Mouse (Mus musculus) gastrocnemius, postnatal 25 days (tissue): ENCODE measurements around the gene Olfr134. TPM values are rescaled to one million over a fixed set of nuclear protein-coding genes. Genes with fewer than 3 reads are reported as not detected.
"Not testable (repeated sequence)": the region's sequence is repeated elsewhere in the genome, so short reads cannot be mapped to it uniquely, and the experiment has no call there.

ENCODE experiments used
- DNase-seq: peaks from one replicate; pipeline ENCODE4 v3.0.0; 2022
- long read RNA-seq, 2 experiments: library from polyadenylated mRNA; stranded (forward); transcript quantifications; one replicate each; pipeline ENCODE4 v2.0.0; 2021
- total RNA-seq, 2 experiments: library from RNA; stranded (reverse); gene quantifications; 1 replicate in 1 of 2; 2 replicates in 1 of 2; pipeline ENCODE4 v1.2.3; 2021

Gene Olfr134
- total RNA-seq, result not detected
- long read RNA-seq, experiment 1, result 0 reads
- long read RNA-seq, experiment 2, result 0 reads

- DNase-seq, result no peak
Observed at GRCm38 (mm10) chr17:38171088-38171487, at the start of gene Olfr134. Gene Olfr134, plus strand, starts transcription at chr17:38171388.

- DNase-seq, result not testable (repeated sequence)
Observed at GRCm38 (mm10) chr17:38124199-38124598, 47.0 kb upstream of the Olfr134 start.

GRCm38 (mm10) chr17:38125371-38125770, 45.8 kb upstream of the Olfr134 start:
- DNase-seq, result not testable (repeated sequence)

- DNase-seq, result no peak
Observed at GRCm38 (mm10) chr17:38134426-38134825, 36.8 kb upstream of the Olfr134 start, which contains the start of gene Olfr132. Gene Olfr132, minus strand, starts transcription at chr17:38134526.

DNA sequence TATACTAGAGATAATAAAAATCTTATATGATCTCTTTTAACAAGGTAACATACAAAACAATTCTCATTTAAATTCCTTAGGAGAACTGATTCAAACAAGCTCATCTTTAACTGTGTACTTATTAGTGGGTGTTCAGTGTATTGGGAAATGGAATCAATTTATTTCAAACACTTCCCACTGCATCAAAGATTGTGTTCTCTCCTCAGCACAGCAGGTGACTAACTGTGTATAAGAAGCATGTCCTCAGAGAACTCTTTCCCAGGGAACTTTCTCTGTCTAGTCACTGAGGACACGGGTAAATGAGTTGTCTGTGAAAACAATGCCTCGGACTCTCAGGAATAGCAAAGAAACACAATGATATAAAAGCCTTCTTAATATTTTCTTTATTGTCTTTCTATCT, 26.2 kb upstream of the Olfr134 start, which contains the start of gene Olfr133:
Gene Olfr133, plus strand, starts transcription at position 301 of the 400 bp plus-strand sequence.
- DNase-seq, result no peak

- DNase-seq, result no peak
Observed at GRCm38 (mm10) chr17:38204035-38204434, 32.8 kb downstream of the Olfr134 start, which contains the start of gene Olfr135. Gene Olfr135, plus strand, starts transcription at chr17:38204335.

Other genes with a start within 250 kb of the Olfr134 start
- gene Olfr761, start 218.3 kb upstream of the Olfr134 start, total RNA-seq, result not detected
- not detected for gene Olfr129, start 111.3 kb upstream of the Olfr134 start, total RNA-seq
- gene Olfr130, start 107.5 kb upstream of the Olfr134 start, total RNA-seq, result not detected
- not detected for gene Olfr131, start 82.7 kb upstream of the Olfr134 start, total RNA-seq
- gene Olfr132, start 36.9 kb upstream of the Olfr134 start, total RNA-seq, result not detected
- gene Olfr133, start 26.1 kb upstream of the Olfr134 start, total RNA-seq, result not detected
- gene Olfr135, start 32.9 kb downstream of the Olfr134 start, total RNA-seq, result not detected
- not detected for gene Olfr138, start 89.6 kb downstream of the Olfr134 start, total RNA-seq
- not detected for gene Olfr137, start 136.2 kb downstream of the Olfr134 start, total RNA-seq
- gene Olfr136, start 158.4 kb downstream of the Olfr134 start, total RNA-seq, result not detected
- not detected for gene Esp36, start 248.8 kb downstream of the Olfr134 start, total RNA-seq